Mouse (Mus musculus): ENCODE measurements at regions not wholly inside any gene's neighbourhood (a gene's known extent, or its start where the extent isn't known, plus 50 kb on each side); places are given as distances from the start of the nearest gene placed in this dataset.

- DNase-seq (ENCODE audit: low spot score) (no peak), ATAC-seq (ENCODE audit: insufficient number of reproducible peaks, low FRiP score, low TSS enrichment, low read depth) (no peak)
- Histone ChIP-seq H3K27ac (replicated peaks; ENCODE audit: low read depth, low read length) (no peak overlapping the region), H3K4me3 (ENCODE audit: low read depth, low read length) (no peak overlapping the region), H3K27me3 (ENCODE audit: control insufficient read depth, insufficient read depth, low read length) (no peaks in the 10 kb centered on the region), H3K9ac (ENCODE audit: low read length) (no peak overlapping the region), H3K9me3 (ENCODE audit: control insufficient read depth, low read length) (no peaks in the 10 kb centered on the region), H3K4me2 (ENCODE audit: low read depth, severe bottlenecking) (no peak overlapping the region), H3K4me1 (ENCODE audit: control insufficient read depth, insufficient read depth, low read length) (no peaks in the 10 kb centered on the region), H3K36me3 (ENCODE audit: control insufficient read depth, insufficient read depth, low read length) (no peaks in the 10 kb centered on the region)
- 84% methylated on average over 5 of the region's 5 CpGs for WGBS
Measured at GRCm38 (mm10) chr15:21836110-21836509, 712.7 kb upstream of the Cdh18 start.

GRCm38 (mm10) chr15:21858540-21858939 is 690.3 kb upstream of the Cdh18 start:
- H3K36me3 ChIP-seq (ENCODE audit: control insufficient read depth, insufficient read depth, low read length) = no peaks in the 10 kb centered on the region
- H3K4me3 ChIP-seq (ENCODE audit: low read depth, low read length) = no peak overlapping the region
- H3K27me3 ChIP-seq (ENCODE audit: control insufficient read depth, insufficient read depth, low read length) = no peaks in the 10 kb centered on the region
- 85% methylated on average over 7 of the region's 7 CpGs for WGBS
- ATAC-seq (ENCODE audit: insufficient number of reproducible peaks, low FRiP score, low TSS enrichment, low read depth) (no peak), DNase-seq (ENCODE audit: low spot score) (no peak)
- no peaks in the 10 kb centered on the region for H3K4me1 ChIP-seq (ENCODE audit: control insufficient read depth, insufficient read depth, low read length)
- no peak overlapping the region for H3K4me2 ChIP-seq (ENCODE audit: low read depth, severe bottlenecking)
- H3K9me3 ChIP-seq (ENCODE audit: control insufficient read depth, low read length) = no peaks in the 10 kb centered on the region
- no peak overlapping the region for H3K9ac ChIP-seq (ENCODE audit: low read length)
- H3K27ac ChIP-seq (replicated peaks; ENCODE audit: low read depth, low read length) = no peak overlapping the region

- Histone ChIP-seq H3K4me1 (ENCODE audit: control insufficient read depth, insufficient read depth, low read length) (no peaks in the 10 kb centered on the region), H3K36me3 (ENCODE audit: control insufficient read depth, insufficient read depth, low read length) (no peaks in the 10 kb centered on the region), H3K9ac (ENCODE audit: low read length) (no peak overlapping the region), H3K27me3 (ENCODE audit: control insufficient read depth, insufficient read depth, low read length) (no peaks in the 10 kb centered on the region), H3K4me2 (ENCODE audit: low read depth, severe bottlenecking) (no peak overlapping the region), H3K4me3 (ENCODE audit: low read depth, low read length) (no peak overlapping the region), H3K27ac (replicated peaks; ENCODE audit: low read depth, low read length) (no peak overlapping the region), H3K9me3 (ENCODE audit: control insufficient read depth, low read length) (no peaks in the 10 kb centered on the region)
- no peak for ATAC-seq (ENCODE audit: insufficient number of reproducible peaks, low FRiP score, low TSS enrichment, low read depth)
- DNase-seq (ENCODE audit: low spot score) = peak; percentile 83
- WGBS = 26% methylated on average over 2 of the region's 2 CpGs
Measured at GRCm38 (mm10) chr15:21885181-21885580, 663.6 kb upstream of the Cdh18 start.
